Comparison of ENCODE assay signal across 8 mouse cellular contexts in the genomic region with DNA sequence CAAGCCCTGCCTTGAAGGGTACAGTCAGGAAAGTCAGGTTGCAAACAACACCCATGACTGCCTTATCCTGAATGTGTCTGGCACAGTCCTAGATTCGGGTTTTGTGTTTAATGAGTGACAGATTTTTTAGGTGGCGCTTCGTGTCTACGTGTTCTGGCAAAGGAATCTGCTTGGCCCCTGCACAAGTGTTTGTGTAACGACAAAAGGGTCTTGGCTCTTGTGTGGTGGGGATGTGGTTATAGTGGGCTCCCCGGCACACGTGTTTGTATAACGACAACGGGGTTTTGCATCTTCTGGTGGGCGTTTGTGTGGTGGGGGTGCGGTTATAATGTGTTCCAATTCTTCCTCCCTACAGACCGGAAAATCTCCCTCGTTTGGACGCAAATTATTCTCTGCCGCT. TPM values are rescaled to one million over a fixed set of nuclear protein-coding genes. Genes with fewer than 3 reads are reported as not detected.
DNase-seq lines count a peak whose midpoint lies in the region; ATAC-seq and TF ChIP-seq lines count a peak whose summit lies in the region.

No protein-coding gene starts in this region.

- H3K4me1 ChIP-seq in liver, adult 2 months (ENCODE audit: control insufficient read depth, insufficient read depth, low read length), result peaks cover 6% of the 10 kb centered on the region
- H3K4me1 ChIP-seq in forebrain, embryonic 13.5 days, result peaks cover 23% of the 10 kb centered on the region
- peaks cover 14% of the 10 kb centered on the region for H3K4me1 ChIP-seq in neural tube, embryonic 13.5 days (replicated peaks)

- H3K27ac ChIP-seq in liver, adult 2 months (replicated peaks; ENCODE audit: insufficient read depth, low read depth, low read length), result no peak overlapping the region; the same call in 1 of the 2 replicates
- H3K27ac ChIP-seq in forebrain, embryonic 13.5 days, result no peak overlapping the region
- H3K27ac ChIP-seq in neural tube, embryonic 13.5 days (replicated peaks), result no peak overlapping the region; the same call in 1 of the 2 replicates

- TF ChIP-seq POLR2A in liver, adult 2 months (IDR thresholded peaks at IDR 0.05; ENCODE audit: extremely low read depth, insufficient read depth, low read length), result no peak

- DNase-seq in liver, adult 2 months (ENCODE audit: extremely low read depth, low read depth, low spot score), result peak; percentile 42
- no peak for DNase-seq in liver
- DNase-seq in kidney, postnatal 14 days, result peak; percentile 15
- DNase-seq in cerebellum, adult 11-12 months, result no peak
- DNase-seq in cerebellum, adult 9-10 months, result no peak

- peak overlapping the region; percentile 79 for H3K9ac ChIP-seq in liver, adult 2 months (ENCODE audit: low read depth, low read length)
- peak overlapping the region; percentile 80 for H3K9ac ChIP-seq in forebrain, embryonic 13.5 days
- peak overlapping the region; percentile 78 for H3K9ac ChIP-seq in neural tube, embryonic 13.5 days

- no peak for TF ChIP-seq CTCF in liver, adult 2 months (IDR thresholded peaks at IDR 0.05; ENCODE audit: low read depth, low read length)

- 2% methylated on average over 15 of the region's 15 CpGs for WGBS in liver, adult 2 months
- 1% methylated on average over 15 of the region's 15 CpGs for WGBS in forebrain, embryonic 13.5 days
- WGBS in neural tube, embryonic 13.5 days, result 4% methylated on average over 15 of the region's 15 CpGs

- peaks cover 2% of the 10 kb centered on the region; the same call in 1 of the 2 replicates for H3K27me3 ChIP-seq in liver, adult 2 months (ENCODE audit: control insufficient read depth, insufficient read depth, low read length)
- peaks cover 46% of the 10 kb centered on the region for H3K27me3 ChIP-seq in forebrain, embryonic 13.5 days
- H3K27me3 ChIP-seq in neural tube, embryonic 13.5 days, result peaks cover 51% of the 10 kb centered on the region

- no peaks in the 10 kb centered on the region for H3K36me3 ChIP-seq in liver, adult 2 months (ENCODE audit: control insufficient read depth, insufficient read depth, low read length)
- no peaks in the 10 kb centered on the region for H3K36me3 ChIP-seq in forebrain, embryonic 13.5 days (ENCODE audit: poor library complexity, severe bottlenecking)
- H3K36me3 ChIP-seq in neural tube, embryonic 13.5 days, result no peaks in the 10 kb centered on the region

- peak; percentile 1 for ATAC-seq in activated CD4-positive, CD25-positive, alpha-beta regulatory T cell, adult 4 months
- ATAC-seq in forebrain, embryonic 13.5 days, result peak; percentile 19
- peak; percentile 4; the same call in 1 of the 2 replicates for ATAC-seq in neural tube, embryonic 13.5 days (ENCODE audit: low read depth)

- no peaks in the 10 kb centered on the region for H3K79me2 ChIP-seq in liver, adult 2 months (ENCODE audit: control insufficient read depth, insufficient read depth, low read length)

- no peaks in the 10 kb centered on the region for H3K9me3 ChIP-seq in forebrain, embryonic 13.5 days (replicated peaks)
- no peaks in the 10 kb centered on the region for H3K9me3 ChIP-seq in neural tube, embryonic 13.5 days

- H3K4me2 ChIP-seq in forebrain, embryonic 13.5 days, result peak overlapping the region; percentile 89
- peak overlapping the region; percentile 85 for H3K4me2 ChIP-seq in neural tube, embryonic 13.5 days

- H3K4me3 ChIP-seq in liver, adult 2 months (ENCODE audit: insufficient read depth, low read depth, low read length), result peak overlapping the region; percentile 72
- H3K4me3 ChIP-seq in forebrain, embryonic 13.5 days, result peak overlapping the region; percentile 59
- H3K4me3 ChIP-seq in neural tube, embryonic 13.5 days, result peak overlapping the region; percentile 60

RNA-seq across cellular contexts. Expression of gene Chst14, which starts 49.6 kb away (rescaled TPM):
- 0.55 and 1.2 TPM in 2 replicates for total RNA-seq in liver, adult 2 months (2014; rRNA removed)
- 1.8 and 2.0 TPM in 2 replicates for polyA plus RNA-seq in liver, adult 2 months (2012; rRNA removed)
- 1 to 10 TPM; 1.3 to 1.5 TPM for polyA plus RNA-seq in activated CD4-positive, CD25-positive, alpha-beta regulatory T cell, adult 4 months (2017; shearing (Covaris generic))
- polyA plus RNA-seq in forebrain, embryonic 13.5 days (2015; fragmentation: Nextera tagmentation; extraction: Ambion mirVana), result 5.9 and 6.9 TPM in 2 replicates
- polyA plus RNA-seq in neural tube, embryonic 13.5 days (2015; fragmentation: Nextera tagmentation; extraction: Ambion mirVana), result 10.4 TPM in 2 replicates

RNA-seq across cellular contexts. Expression of gene Ccdc32, which starts 53.3 kb away (rescaled TPM):
- 5.1 and 5.3 TPM in 2 replicates for total RNA-seq in liver, adult 2 months (2014; rRNA removed)
- 3.0 and 3.1 TPM in 2 replicates for polyA plus RNA-seq in liver, adult 2 months (2012; rRNA removed)
- polyA plus RNA-seq in activated CD4-positive, CD25-positive, alpha-beta regulatory T cell, adult 4 months (2017; shearing (Covaris generic)), result 10 to 100 TPM; 20.5 to 21.3 TPM
- 31.1 and 33.8 TPM in 2 replicates for polyA plus RNA-seq in forebrain, embryonic 13.5 days (2015; fragmentation: Nextera tagmentation; extraction: Ambion mirVana)
- polyA plus RNA-seq in neural tube, embryonic 13.5 days (2015; fragmentation: Nextera tagmentation; extraction: Ambion mirVana), result 36.6 and 37.4 TPM in 2 replicates

RNA-seq across cellular contexts. Expression of gene Rpusd2, which starts 58.7 kb away (rescaled TPM):
- 2.3 and 3.8 TPM in 2 replicates for total RNA-seq in liver, adult 2 months (2014; rRNA removed)
- polyA plus RNA-seq in liver, adult 2 months (2012; rRNA removed), result 2.9 and 3.0 TPM in 2 replicates
- polyA plus RNA-seq in activated CD4-positive, CD25-positive, alpha-beta regulatory T cell, adult 4 months (2017; shearing (Covaris generic)), result 1 to 10 TPM; 2.3 to 2.4 TPM
- polyA plus RNA-seq in forebrain, embryonic 13.5 days (2015; fragmentation: Nextera tagmentation; extraction: Ambion mirVana), result 7.3 and 7.7 TPM in 2 replicates
- 4.2 and 5.9 TPM in 2 replicates for polyA plus RNA-seq in neural tube, embryonic 13.5 days (2015; fragmentation: Nextera tagmentation; extraction: Ambion mirVana)

Comparison
In these comparisons a context has a peak if more than half of its experiments do, and no peak if none do; other contexts are left out.
1. DNase-seq: peak in liver, adult 2 months (single experiment) and kidney, postnatal 14 days (single experiment); none in liver (single experiment), cerebellum, adult 11-12 months (single experiment) and cerebellum, adult 9-10 months (single experiment).
2. Peak in every context shown above with its lines, with median percentiles within 50 percentile points of each other: H3K4me3 ChIP-seq, H3K9ac ChIP-seq and ATAC-seq.